Mouse (Mus musculus): ENCODE measurements around the gene Prnd. TPM values are rescaled to one million over a fixed set of nuclear protein-coding genes. Genes with fewer than 3 reads are reported as not detected.

Gene Prnd
- not detected in 2 replicates for total RNA-seq (2017)

- ATAC-seq (replicated peaks in 1 of 2; ENCODE audit: insufficient read depth in 1 of 2, low FRiP score in 2 of 2, low TSS enrichment in 1 of 2, low read depth in 1 of 2, poor library complexity in 2 of 2, severe bottlenecking in 2 of 2) = peak; percentile 68 to 75
Observed at GRCm38 (mm10) chr2:131950598-131951095, at the start of gene Prnd. Prnd (plus strand) TSS chr2:131950861.

DNA sequence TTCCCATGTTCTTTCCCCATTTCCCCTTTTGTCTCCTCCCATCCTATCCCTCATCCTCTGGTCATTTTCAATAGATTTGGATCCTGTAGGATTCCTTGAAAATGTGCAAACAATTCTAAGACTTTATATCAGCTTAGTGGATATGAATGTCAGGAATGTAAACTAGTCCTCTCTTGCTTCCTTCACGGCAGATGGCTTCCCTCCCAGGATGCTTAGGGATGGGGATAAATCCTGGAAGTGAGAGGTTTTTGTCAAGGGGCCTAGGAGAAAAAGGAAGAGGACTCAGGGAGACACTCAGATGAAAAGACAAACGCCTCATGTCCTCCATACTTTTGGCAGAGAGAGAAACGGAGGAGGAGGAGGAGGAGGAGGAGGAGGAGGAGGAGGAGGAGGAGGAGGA is 48.2 kb upstream of the Prnd start:
- ATAC-seq (replicated peaks in 1 of 2; ENCODE audit: insufficient read depth in 1 of 2, low FRiP score in 2 of 2, low TSS enrichment in 1 of 2, low read depth in 1 of 2, poor library complexity in 2 of 2, severe bottlenecking in 2 of 2) = no peak

DNA sequence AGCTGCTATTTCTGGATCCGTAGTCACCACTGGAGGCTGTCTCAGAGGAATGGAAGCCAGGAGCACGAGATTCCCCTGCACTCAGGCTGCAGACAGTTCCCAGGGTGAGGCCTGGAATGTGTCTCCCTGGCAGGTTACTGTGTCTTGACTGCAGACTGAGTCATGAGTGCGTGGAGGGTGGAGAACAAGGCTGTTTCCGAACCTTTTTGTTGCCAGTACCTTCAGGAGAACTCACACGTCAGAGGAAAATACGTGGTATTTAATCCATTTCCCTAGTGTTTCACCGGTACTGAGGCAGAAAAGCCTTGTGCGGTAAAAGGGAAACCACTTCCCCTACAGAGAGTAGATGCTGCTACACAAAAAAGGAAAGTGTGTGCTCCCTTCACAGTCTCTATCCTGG is 47.8 kb upstream of the Prnd start:
- peak; percentile 54 to 80 for ATAC-seq (replicated peaks in 1 of 2; ENCODE audit: insufficient read depth in 1 of 2, low FRiP score in 2 of 2, low TSS enrichment in 1 of 2, low read depth in 1 of 2, poor library complexity in 2 of 2, severe bottlenecking in 2 of 2)

DNA sequence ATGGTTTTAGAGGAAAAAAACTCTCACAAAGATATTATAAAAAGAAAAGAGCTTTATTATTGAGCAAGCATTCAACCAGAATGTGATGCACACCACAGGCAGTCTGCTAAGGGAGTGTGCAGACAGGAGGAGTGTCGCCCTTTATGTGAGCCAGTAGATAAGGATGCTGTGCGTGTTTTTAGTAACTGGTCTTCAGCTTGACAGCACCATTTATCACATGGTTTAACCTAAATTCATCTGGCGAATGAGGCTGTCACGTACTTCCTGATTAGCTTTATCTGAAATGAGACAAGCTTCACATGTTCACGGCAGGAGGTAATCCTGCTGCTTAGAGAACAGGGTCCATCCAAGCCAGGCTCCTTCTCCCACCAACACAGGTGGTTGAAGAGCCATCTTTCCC is 45.6 kb upstream of the Prnd start:
- no peak for ATAC-seq (replicated peaks in 1 of 2; ENCODE audit: insufficient read depth in 1 of 2, low FRiP score in 2 of 2, low TSS enrichment in 1 of 2, low read depth in 1 of 2, poor library complexity in 2 of 2, severe bottlenecking in 2 of 2)

DNA sequence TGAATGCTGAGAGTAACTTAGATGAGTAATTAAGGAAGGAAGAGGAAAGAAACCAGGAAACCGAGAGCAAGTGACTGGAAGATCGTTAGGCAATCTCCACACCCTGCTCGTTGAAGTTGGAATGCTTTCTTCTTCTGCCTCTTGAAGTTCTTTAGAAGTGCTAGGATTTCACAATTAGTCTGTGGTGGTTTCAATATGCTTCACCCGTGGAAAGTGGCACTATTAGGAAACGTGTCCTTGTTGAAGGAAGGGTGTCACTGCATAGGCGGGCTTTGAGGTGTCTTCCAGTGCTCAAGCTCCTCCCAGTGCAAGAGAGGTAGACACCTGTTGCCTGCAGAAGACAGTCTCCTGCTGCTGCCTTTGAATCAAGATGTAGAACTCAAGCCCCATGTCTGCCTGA is 44.9 kb upstream of the Prnd start:
- peak in 1 of 2 experiments; percentile 18; a peak in 1 of 4 replicates for ATAC-seq (replicated peaks in 1 of 2; ENCODE audit: insufficient read depth in 1 of 2, low FRiP score in 2 of 2, low TSS enrichment in 1 of 2, low read depth in 1 of 2, poor library complexity in 2 of 2, severe bottlenecking in 2 of 2)

DNA sequence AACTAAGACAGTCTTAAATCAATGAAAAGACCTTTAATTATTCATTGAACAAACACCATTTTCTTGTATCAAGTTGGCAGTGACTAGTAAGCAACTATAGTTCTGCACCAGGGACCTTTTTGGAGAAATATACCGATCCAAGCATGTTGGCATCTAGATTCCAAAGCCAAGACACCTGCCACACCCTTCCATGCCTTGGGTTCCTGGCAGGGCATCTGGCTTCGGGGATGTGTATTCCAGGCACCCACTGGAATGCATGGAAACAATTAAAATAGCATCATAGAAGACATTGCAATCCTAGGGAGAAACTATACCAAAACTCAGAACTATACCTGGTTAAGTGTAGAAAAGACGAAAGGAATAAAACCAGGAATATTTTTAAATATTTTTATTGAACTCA is 44.4 kb upstream of the Prnd start:
- no peak for ATAC-seq (replicated peaks in 1 of 2; ENCODE audit: insufficient read depth in 1 of 2, low FRiP score in 2 of 2, low TSS enrichment in 1 of 2, low read depth in 1 of 2, poor library complexity in 2 of 2, severe bottlenecking in 2 of 2)

GRCm38 (mm10) chr2:131906846-131907245 is 43.8 kb upstream of the Prnd start:
- ATAC-seq (replicated peaks in 1 of 2; ENCODE audit: insufficient read depth in 1 of 2, low FRiP score in 2 of 2, low TSS enrichment in 1 of 2, low read depth in 1 of 2, poor library complexity in 2 of 2, severe bottlenecking in 2 of 2) = no peak

DNA sequence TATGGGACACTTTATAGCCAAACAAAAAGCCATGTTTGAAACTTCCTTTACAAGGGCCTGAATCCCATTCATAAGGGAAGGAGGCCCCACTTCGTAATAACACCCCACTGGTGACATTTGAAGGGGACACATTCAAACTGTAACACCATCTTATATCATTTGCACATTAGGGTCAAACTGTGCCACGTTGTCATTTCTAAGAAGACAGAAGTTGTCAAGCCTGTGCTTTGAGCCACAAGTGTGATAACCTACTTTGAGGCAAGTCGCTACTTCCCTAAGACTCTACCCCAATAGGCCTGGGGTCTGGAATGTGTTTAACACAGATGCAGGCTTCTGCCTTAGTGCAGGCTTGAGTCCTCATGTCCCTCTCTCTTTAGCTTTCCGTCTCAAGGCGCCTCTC is 43.4 kb upstream of the Prnd start:
- no peak for ATAC-seq (replicated peaks in 1 of 2; ENCODE audit: insufficient read depth in 1 of 2, low FRiP score in 2 of 2, low TSS enrichment in 1 of 2, low read depth in 1 of 2, poor library complexity in 2 of 2, severe bottlenecking in 2 of 2)

DNA sequence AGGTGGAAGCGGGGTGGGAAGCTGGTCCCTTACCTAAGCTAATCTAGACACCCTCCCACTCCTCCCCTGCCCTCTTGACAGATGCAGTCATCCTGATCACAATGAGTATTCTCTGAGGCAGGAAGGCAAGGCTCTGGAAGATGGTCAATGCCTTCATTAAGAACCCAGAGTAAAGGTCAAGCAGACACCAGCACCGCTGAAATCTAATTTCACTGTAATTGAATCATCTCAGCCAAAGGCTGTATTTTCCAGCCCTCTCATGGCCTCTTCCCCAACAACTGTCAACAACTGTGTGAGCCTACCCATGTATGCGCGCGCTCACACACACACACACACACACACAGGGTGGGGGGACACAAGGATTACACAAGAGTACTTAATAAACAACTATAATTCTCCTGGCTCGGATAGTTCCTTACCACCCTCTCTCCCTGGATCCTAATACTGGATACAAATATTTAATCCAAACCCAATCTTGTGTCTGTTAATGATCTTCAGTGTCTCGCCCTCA is 42.3 kb upstream of the Prnd start:
- ATAC-seq (replicated peaks in 1 of 2; ENCODE audit: insufficient read depth in 1 of 2, low FRiP score in 2 of 2, low TSS enrichment in 1 of 2, low read depth in 1 of 2, poor library complexity in 2 of 2, severe bottlenecking in 2 of 2) = no peak

DNA sequence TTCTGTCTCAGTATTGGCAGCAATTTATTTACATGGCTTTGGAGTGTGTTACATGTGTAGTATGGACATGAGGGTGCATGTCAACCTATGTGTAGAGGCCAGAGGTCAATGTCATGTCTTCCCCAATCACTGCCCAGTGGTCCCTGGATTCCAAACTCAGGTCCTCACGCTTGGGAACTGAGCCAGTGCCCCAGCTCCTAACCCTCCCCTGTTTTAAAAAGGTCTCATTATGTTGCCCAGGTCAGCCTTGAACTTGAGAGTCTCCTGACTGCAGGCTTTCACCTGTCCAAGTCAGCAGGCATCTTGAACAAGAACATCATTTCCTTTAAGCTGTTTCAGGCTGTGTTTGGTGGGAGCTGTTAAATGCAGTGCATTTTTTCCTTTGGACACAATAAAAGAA is 41.8 kb upstream of the Prnd start:
- no peak for ATAC-seq (replicated peaks in 1 of 2; ENCODE audit: insufficient read depth in 1 of 2, low FRiP score in 2 of 2, low TSS enrichment in 1 of 2, low read depth in 1 of 2, poor library complexity in 2 of 2, severe bottlenecking in 2 of 2)

- peak; percentile 90 to 94 for ATAC-seq (replicated peaks in 1 of 2; ENCODE audit: insufficient read depth in 1 of 2, low FRiP score in 2 of 2, low TSS enrichment in 1 of 2, low read depth in 1 of 2, poor library complexity in 2 of 2, severe bottlenecking in 2 of 2)
Observed at GRCm38 (mm10) chr2:131909683-131910572, 40.7 kb upstream of the Prnd start, which contains the start of the genes Prnp and Prn. Prnp (plus strand) TSS chr2:131909928. Prn (plus strand) TSS chr2:131909957.

DNA sequence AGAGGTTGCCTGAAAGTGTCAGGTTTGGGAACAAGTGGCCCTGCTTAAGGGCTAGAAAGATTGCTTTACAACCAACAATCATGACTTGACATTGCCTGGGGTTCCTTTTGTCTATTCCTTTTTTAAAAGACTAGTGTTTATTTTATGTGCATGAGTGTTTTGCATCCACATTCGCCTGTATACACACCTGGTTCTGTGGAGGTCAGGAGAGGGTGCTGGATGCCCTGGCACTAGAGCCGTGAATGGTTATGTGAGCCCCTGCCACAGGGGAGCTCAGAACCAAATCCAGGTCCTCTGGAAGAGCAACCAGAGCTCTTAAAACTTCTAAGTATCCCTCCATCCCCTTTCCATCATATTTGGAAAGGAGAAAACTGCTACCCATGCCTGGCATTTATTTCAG is 39.8 kb upstream of the Prnd start:
- ATAC-seq (replicated peaks in 1 of 2; ENCODE audit: insufficient read depth in 1 of 2, low FRiP score in 2 of 2, low TSS enrichment in 1 of 2, low read depth in 1 of 2, poor library complexity in 2 of 2, severe bottlenecking in 2 of 2) = no peak

- ATAC-seq (replicated peaks in 1 of 2; ENCODE audit: insufficient read depth in 1 of 2, low FRiP score in 2 of 2, low TSS enrichment in 1 of 2, low read depth in 1 of 2, poor library complexity in 2 of 2, severe bottlenecking in 2 of 2) = no peak
Observed at GRCm38 (mm10) chr2:131911341-131911740, 39.3 kb upstream of the Prnd start.

DNA sequence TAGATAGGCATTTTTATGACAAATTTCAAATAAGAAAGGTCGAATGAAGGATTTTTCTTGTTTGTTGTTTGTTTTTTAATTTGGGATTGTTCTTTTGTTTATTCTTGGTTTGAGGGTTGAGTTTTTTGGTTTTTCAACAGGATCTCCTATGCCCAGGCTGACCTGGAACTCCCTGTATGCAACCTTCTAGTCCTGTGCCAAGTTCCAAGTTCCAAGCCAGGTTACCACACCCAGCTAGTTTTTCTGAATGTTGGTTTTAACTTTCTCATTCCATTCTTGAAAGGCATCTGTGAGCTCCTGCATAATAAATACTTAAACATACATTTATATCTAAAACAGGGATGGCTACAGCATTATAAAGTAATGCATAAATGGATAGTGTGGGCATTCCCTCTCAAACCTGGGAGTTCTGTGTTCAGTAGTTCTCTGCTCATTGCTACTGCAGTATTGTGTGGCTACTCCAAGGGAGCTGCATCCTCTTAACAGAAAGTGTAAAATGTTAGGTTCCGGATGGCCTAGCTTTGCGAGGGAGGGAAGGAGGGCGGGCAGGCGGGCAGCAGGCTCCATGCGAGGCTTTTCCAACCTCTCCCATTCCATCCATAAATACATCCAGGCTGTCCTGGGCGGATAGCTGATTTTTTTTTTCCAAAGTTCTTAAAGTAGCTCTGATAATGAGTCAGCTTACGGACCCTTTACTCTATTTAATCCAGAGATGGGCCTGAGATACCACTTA is 38.0 kb upstream of the Prnd start:
- no peak for ATAC-seq (replicated peaks in 1 of 2; ENCODE audit: insufficient read depth in 1 of 2, low FRiP score in 2 of 2, low TSS enrichment in 1 of 2, low read depth in 1 of 2, poor library complexity in 2 of 2, severe bottlenecking in 2 of 2)

DNA sequence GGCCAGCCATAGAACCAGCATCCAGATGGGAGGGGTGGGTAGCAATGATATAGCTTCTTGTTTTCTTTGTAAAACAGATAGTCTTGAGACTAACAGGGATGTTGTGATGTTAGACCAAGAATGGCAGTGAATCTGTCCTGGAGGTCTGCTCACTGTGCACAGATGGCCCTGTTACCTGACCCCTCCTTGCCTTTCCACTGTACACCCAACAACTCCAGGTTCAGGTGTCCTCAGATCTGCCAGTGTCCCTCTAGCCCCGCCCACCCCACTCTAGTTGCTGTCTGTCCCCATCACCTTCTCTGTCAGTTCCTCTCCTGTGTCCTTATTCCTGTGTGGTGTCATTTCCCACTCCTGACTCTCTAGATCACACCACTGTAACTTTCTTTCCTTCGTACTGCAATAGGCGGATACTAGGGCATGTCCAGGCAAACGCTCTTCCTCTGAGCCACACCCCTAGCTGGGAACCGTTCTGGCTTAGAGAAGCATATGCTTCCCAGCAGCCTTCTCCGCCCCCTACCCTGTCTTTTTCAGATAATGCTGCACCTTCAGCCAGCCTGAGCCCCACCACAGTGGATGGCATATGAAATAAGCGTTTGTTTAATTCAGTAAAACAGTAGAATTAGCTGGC is 18.3 kb upstream of the Prnd start:
- ATAC-seq (replicated peaks in 1 of 2; ENCODE audit: insufficient read depth in 1 of 2, low FRiP score in 2 of 2, low TSS enrichment in 1 of 2, low read depth in 1 of 2, poor library complexity in 2 of 2, severe bottlenecking in 2 of 2) = no peak

DNA sequence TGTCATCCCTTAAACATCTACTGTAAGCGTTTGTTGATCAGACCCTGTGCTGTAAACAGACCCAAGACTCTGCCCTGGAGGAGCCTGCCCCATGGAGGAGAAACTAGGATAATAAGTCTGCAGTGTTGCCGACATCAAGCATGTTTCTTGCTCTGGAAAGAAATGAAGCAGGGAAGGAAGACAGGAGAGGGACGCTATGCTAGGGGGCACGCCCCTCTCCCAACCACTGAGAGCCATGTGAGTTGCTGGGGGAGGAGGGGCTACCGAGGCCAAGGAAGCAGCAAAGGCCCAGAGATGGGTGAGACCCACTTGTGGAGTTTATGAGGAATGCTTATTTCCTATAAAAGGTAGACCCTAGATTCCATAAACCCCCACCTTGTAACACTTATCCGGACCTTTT is 17.6 kb upstream of the Prnd start:
- ATAC-seq (replicated peaks in 1 of 2; ENCODE audit: insufficient read depth in 1 of 2, low FRiP score in 2 of 2, low TSS enrichment in 1 of 2, low read depth in 1 of 2, poor library complexity in 2 of 2, severe bottlenecking in 2 of 2) = no peak

- ATAC-seq (replicated peaks in 1 of 2; ENCODE audit: insufficient read depth in 1 of 2, low FRiP score in 2 of 2, low TSS enrichment in 1 of 2, low read depth in 1 of 2, poor library complexity in 2 of 2, severe bottlenecking in 2 of 2) = no peak
Observed at GRCm38 (mm10) chr2:131933598-131933997, 17.1 kb upstream of the Prnd start.

DNA sequence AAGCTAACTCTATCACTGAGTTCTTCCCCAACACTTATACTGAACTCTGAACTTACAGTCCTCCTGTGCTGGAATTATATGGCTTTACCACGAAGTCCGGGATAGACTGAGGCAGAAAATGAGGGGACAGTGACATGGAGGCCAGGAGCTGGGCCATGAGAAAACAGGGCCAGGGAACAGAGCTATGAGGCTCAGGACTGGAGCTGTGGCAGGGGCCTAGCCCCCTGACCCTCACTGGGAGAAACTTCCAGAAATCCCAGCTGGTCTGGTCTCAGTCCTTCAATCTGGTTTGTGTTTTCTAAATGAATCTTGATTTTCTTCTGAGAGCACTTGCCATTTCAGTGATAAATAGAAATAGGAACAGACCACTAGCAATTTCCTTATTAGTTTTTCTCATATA is 16.4 kb upstream of the Prnd start:
- no peak for ATAC-seq (replicated peaks in 1 of 2; ENCODE audit: insufficient read depth in 1 of 2, low FRiP score in 2 of 2, low TSS enrichment in 1 of 2, low read depth in 1 of 2, poor library complexity in 2 of 2, severe bottlenecking in 2 of 2)
